Mouse (Mus musculus) heart, postnatal 0 days (tissue): ENCODE data around the gene Slc2a2. TPM values are rescaled to one million over a fixed set of nuclear protein-coding genes. Genes with fewer than 3 reads are reported as not detected.

Experiments used
- ATAC-seq: fragments of 200-750 bp; cut with Nextera tagmentation; 2 replicates; pipeline ENCODE4 v1.8.0; 2017; ENCODE audit warnings: low read depth, moderate number of reproducible peaks, moderate library complexity; ENCODE audit not compliant: insufficient read depth
- DNase-seq: peaks from one replicate; pipeline ENCODE4 v3.0.0-alpha.2; 2016; ENCODE audit warnings: low spot score
- H3K27ac ChIP-seq: fragments of 300-500 bp; sonication (generic); 2 replicates; pipeline ENCODE4 v1.5.1; 2014; ENCODE audit warnings: low read depth, mild to moderate bottlenecking
- H3K27me3 ChIP-seq: fragments of 300-500 bp; sonication (generic); 2 replicates; pipeline ENCODE4 v1.6.1; 2014; ENCODE audit warnings: low read length, mixed read lengths; ENCODE audit not compliant: control insufficient read depth, insufficient read depth
- H3K36me3 ChIP-seq: fragments of 300-500 bp; sonication (generic); replicated peaks from 2 replicates; pipeline ENCODE4 v1.6.1; 2014; ENCODE audit warnings: low read length, mixed read lengths; ENCODE audit not compliant: control insufficient read depth, insufficient read depth
- H3K4me1 ChIP-seq: fragments of 300-500 bp; sonication (generic); 2 replicates; pipeline ENCODE4 v1.6.1; 2014; ENCODE audit warnings: antibody characterized with exemption; ENCODE audit not compliant: control insufficient read depth, insufficient read depth
- H3K4me2 ChIP-seq: fragments of 300-500 bp; sonication (generic); 2 replicates; pipeline ENCODE4 v1.6.1; 2014; ENCODE audit warnings: low read depth, mild to moderate bottlenecking, low read length, moderate library complexity
- H3K4me3 ChIP-seq: fragments of 300-500 bp; sonication (generic); 2 replicates; pipeline ENCODE4 v1.5.1; 2014; ENCODE audit warnings: low read depth, low read length
- H3K9ac ChIP-seq: fragments of 300-500 bp; sonication (generic); replicated peaks from 2 replicates; pipeline ENCODE4 v1.6.1; 2014; ENCODE audit warnings: low read depth, low read length, mixed read lengths
- H3K9me3 ChIP-seq: fragments of 300-500 bp; sonication (generic); replicated peaks from 2 replicates; pipeline ENCODE4 v1.6.1; 2016; ENCODE audit warnings: low read length; ENCODE audit not compliant: control insufficient read depth
- CTCF ChIP-seq: IDR thresholded peaks from 2 replicates; pipeline ENCODE4 v1.5.1; 2016; ENCODE audit warnings: antibody characterized with exemption, control low read depth, low read depth
- EP300 ChIP-seq: IDR thresholded peaks from 2 replicates; pipeline ENCODE4 v1.6.1; 2016; ENCODE audit warnings: antibody characterized with exemption, low read depth
- WGBS: fragments of 180-500 bp; shearing (Covaris S2); extraction: QIAGEN DNeasy Blood & Tissue Kit; methylation state at CpG from one replicate; pipeline ENCODE4 v1.1.7; 2014; 5-methylcytosine and 5-hydroxymethylcytosine counted together
- polyA plus RNA-seq: library from polyadenylated mRNA; unstranded; fragments of >200 nt; fragmentation: Nextera tagmentation; extraction: Ambion mirVana; gene quantifications from 2 replicates; pipeline ENCODE4 v1.2.1, GENCODE M21; 2015
- total RNA-seq: library from RNA; depleted of rRNA; stranded (reverse); fragments of >200 nt; gene quantifications from 2 replicates; pipeline ENCODE4 v1.2.3, GENCODE M21; 2014; ENCODE audit warnings: low replicate concordance

The Slc2a2 gene
- total and polyA plus RNA-seq, 2 experiments from 2014 or later = 0.20 to 2.4 TPM

DNA sequence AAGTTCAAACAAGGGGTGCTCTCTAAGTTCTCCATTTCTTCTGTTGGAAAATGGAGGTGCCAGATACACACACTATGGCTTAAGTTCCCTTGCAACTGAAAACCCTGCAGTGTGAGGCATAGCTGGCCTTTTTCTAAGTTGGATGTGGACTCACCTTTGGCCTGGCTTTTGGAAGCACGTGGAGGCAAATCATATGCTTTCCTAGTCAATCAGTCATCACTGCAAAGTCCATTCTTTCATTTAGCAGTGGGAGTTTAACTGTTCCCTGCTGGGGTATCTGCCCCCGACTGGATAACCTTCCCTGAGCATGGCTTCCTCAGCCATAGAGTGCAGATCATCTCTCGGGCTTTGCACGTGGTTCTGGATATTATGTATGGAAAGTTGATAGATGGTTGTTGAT is 1.9 kb downstream of the Slc2a2 start:
- no peaks in the 10 kb centered on the region for H3K27me3 ChIP-seq
- no peak overlapping the region for H3K27ac ChIP-seq
- H3K4me3 ChIP-seq = no peak overlapping the region
- no peaks in the 10 kb centered on the region for H3K4me1 ChIP-seq
- DNase-seq (no peak), ATAC-seq (no peak)
- H3K9ac ChIP-seq = no peak overlapping the region
- H3K36me3 ChIP-seq = no peaks in the 10 kb centered on the region
- no peak overlapping the region for H3K4me2 ChIP-seq
- 63% methylated on average over 4 of the region's 4 CpGs for WGBS
- TF ChIP-seq EP300 = no peak
- no peak for TF ChIP-seq CTCF
- H3K9me3 ChIP-seq = no peaks in the 10 kb centered on the region

DNA sequence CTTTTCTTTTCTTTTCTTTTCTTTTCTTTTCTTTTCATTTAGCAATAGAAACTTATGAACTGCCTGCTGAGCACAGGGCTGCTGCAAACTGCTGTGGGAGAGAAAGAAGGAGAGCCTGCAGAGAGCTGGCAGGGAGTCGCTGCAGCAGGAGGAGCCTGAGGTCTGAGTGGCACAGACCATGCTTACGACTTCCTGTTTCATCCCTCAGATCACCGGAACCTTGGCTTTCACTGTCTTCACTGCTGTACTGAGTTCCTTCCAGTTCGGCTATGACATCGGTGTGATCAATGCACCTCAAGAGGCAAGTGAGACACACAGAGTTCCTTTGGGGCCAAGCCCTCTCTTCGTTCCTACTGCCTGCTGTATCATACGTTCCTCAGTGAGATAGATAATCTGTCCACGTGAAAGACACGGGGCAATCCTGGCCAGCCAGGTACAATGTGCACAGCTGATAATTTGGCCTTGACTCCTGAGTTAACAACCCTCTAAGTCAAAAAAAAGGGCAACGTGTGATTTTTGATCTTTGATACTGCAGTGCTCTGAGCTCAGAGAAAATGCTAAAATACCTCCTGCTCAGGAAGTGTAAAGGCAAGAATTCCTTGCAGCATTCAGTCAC is 7.9 kb downstream of the Slc2a2 start:
- 49% methylated on average over 10 of the region's 10 CpGs for WGBS
- Histone ChIP-seq H3K4me2 (peak overlapping the region; percentile 37; the same call in 1 of the 2 replicates), H3K9me3 (no peaks in the 10 kb centered on the region), H3K27me3 (no peaks in the 10 kb centered on the region), H3K27ac (no peak overlapping the region), H3K4me1 (no peaks in the 10 kb centered on the region), H3K4me3 (peak overlapping the region; percentile 3; the same call in 1 of the 2 replicates), H3K36me3 (no peaks in the 10 kb centered on the region), H3K9ac (no peak overlapping the region)
- ATAC-seq = no peak
- no peak for DNase-seq
- TF ChIP-seq CTCF (no peak), EP300 (no peak)

DNA sequence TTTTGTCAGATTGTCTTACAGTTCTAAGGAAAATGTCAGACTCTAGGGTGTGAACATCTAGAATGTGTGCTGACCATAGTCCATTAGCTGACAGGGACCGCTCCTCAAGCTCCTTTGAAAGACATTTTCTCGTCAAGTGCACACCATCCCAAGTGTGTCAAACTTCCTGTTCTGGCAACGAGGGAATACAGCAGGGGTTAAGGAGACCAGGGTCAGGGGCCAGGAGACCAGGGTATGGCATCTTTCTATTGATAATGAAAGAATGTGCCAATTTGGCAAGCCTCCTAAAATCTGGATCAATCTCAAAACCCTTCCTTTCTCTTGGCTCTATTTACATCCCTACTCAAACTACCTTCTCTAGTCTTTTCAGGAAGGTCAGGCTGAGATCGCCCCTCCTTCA is 9.0 kb downstream of the Slc2a2 start:
- 61% methylated on average over 4 of the region's 4 CpGs for WGBS
- DNase-seq (no peak), ATAC-seq (no peak)
- Histone ChIP-seq H3K36me3 (no peaks in the 10 kb centered on the region), H3K9me3 (no peaks in the 10 kb centered on the region), H3K9ac (no peak overlapping the region), H3K4me3 (no peak overlapping the region), H3K27me3 (no peaks in the 10 kb centered on the region), H3K4me2 (no peak overlapping the region), H3K27ac (no peak overlapping the region), H3K4me1 (no peaks in the 10 kb centered on the region)
- no peak for TF ChIP-seq EP300
- TF ChIP-seq CTCF = no peak

GRCm38 (mm10) chr3:28709740-28710139 is 12.0 kb downstream of the Slc2a2 start:
- H3K27ac ChIP-seq = no peak overlapping the region
- H3K9ac ChIP-seq = no peak overlapping the region
- 0 out of 2 replicates have a peak, but pooled peaks have one; percentile 27 for TF ChIP-seq CTCF
- TF ChIP-seq EP300 = no peak
- DNase-seq (no peak), ATAC-seq (no peak)
- no peaks in the 10 kb centered on the region for H3K36me3 ChIP-seq
- WGBS = 39% methylated on average over 1 of the region's 1 CpGs
- no peaks in the 10 kb centered on the region for H3K9me3 ChIP-seq
- H3K4me1 ChIP-seq = no peaks in the 10 kb centered on the region
- no peak overlapping the region for H3K4me3 ChIP-seq
- H3K27me3 ChIP-seq = no peaks in the 10 kb centered on the region
- no peak overlapping the region for H3K4me2 ChIP-seq

DNA sequence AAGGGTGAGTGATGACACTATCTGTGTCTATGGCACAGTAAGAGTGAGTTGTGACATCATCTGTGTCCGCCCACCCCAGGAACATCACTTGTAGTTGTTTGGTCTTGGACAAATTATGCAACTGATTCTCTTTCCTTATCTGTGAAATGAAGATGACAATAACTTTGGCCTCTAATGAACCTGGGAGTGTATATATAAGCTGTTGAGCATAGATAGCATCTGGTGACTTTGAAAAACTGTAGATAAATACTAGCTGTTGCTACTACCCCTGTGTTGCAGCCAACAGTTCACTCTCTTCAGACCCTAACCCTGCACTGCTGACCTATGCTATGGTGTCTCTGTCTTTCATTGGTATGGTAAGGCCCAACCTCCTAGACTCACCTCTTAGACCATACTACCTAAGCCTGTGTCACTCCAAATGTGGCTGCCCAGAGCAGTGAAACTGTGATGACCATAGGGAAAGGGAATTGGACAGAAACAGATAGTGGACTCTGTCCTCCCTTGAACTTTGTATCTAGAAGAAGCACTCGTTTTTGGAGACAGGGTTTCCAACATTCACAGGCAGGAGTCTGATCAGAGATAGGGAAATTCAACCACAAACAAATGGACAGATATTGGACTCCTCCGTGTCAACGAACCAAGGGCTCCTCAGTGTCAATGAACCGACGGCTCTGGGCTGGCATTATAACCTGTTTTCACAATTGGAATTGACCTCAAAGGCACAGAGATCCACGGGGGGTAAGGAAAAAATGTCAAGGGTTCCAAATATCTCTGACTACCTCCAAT is 16.4 kb downstream of the Slc2a2 start:
- 78% methylated on average over 7 of the region's 7 CpGs for WGBS
- Histone ChIP-seq H3K9ac (no peak overlapping the region), H3K4me3 (no peak overlapping the region), H3K27me3 (no peaks in the 10 kb centered on the region), H3K36me3 (no peaks in the 10 kb centered on the region), H3K27ac (no peak overlapping the region), H3K4me2 (no peak overlapping the region), H3K4me1 (no peaks in the 10 kb centered on the region), H3K9me3 (no peaks in the 10 kb centered on the region)
- no peak for ATAC-seq
- TF ChIP-seq CTCF (no peak), EP300 (no peak)
- DNase-seq = no peak
